Mouse (Mus musculus) naive thymus-derived CD4-positive, alpha-beta T cell, adult 2 months (primary cell): ENCODE results near the gene Fbxo11.
A peak's percentile ranks its signal among the peaks of the same experiment; 100 is the strongest.

Source experiments
- DNase-seq: peaks from one replicate; pipeline ENCODE4 v3.0.0-alpha.2; 2011; ENCODE audit warnings: low read depth

The Fbxo11 gene

DNA sequence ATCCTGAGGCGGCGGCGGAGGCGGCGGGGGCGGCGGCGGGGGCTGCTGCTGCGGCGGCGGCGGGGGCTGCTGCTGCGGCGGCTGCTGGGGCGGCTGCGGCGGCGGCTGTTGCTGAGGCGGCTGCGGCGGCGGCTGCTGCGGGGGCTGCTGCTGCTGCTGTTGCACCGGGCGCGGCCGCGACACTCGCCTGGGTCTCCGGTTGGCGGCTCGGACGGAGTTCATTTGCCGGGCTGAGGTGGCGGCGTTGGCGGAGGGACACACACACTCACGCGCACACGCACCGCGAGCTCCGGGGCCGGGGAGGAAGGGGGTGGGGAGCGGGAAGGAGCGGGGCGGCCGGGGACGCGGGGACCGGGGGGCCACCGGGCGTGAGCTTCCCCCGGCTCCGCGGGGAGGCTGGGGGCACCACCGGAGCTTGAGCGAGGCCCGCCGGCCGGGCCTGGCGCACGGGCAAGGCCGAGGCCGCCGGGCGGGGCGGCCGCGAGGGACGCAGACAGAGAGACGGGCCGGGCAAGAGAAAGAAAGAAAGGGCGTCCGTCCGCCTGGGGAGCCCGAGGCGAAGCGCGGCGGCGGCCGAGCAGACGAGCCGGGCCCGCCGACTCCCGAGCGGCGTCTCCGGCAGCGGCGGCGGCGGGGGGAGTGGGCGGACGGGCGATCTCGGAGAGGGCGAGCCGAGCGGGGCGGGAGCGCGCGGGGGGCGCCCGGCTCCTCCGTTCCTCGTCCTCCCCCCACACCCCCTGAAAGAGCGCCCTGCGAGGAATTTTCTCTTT is at the start of gene Fbxo11:
Fbxo11 (minus strand) TSS at position 261 of the 770 bp plus-strand sequence.
- DNase-seq, result peak; percentile 63

DNA sequence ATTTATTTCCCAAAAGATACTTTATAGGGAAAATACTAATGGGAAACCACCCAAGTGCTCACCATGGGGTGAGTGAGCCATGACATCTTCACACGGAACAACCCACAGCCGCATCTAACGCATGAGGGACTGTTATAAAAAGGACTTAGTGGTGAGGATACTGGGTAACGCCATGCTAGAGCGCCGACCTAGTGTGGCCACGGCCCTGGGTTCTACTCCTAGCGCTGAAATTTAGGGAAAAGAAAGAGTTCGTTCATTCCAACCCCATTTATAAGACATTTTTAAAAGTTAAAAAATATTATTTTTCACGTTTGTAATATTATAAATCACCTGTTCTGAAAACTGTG is 48.8 kb upstream of the Fbxo11 start:
- DNase-seq, result no peak

DNA sequence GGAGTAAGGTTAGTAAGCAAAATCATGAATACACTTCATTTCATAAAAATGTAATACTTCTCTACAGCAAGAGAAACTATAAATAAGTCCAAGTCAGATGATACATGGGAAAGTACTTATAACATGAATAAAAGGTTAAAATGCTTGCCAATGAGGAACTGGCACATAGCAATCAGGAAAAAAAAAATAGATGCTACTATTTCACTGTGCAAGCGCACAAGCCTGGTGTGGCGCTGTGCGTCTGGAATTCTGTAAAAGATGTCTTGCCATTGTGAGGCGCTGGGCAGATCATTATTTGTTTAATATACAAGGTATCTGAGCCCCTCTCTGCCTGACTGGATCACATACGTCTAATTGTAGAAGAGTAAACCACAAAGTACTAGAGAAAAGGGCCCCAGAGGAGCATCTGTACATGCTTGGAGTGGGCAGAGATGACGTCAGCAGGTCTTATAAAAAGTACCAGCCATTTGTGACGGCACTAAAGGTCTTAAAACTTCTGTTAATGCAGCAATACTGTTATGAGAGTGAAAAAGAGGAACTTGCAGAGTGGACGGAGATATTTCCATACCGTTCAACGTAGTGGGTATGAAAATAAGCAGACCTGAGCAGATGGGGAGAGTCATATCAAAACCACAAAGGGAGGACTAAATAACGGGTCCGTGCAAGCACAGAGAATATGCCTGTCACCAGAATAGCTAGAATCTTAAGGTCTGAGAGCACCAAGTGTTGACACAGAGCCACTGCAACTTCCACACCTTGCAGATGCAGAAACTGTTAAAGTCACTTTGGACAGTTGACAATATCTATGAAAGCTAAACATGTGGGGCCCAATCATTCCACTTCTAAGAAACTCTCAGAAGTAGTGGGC is 48.2 kb upstream of the Fbxo11 start:
- DNase-seq, result peak; percentile 47

DNA sequence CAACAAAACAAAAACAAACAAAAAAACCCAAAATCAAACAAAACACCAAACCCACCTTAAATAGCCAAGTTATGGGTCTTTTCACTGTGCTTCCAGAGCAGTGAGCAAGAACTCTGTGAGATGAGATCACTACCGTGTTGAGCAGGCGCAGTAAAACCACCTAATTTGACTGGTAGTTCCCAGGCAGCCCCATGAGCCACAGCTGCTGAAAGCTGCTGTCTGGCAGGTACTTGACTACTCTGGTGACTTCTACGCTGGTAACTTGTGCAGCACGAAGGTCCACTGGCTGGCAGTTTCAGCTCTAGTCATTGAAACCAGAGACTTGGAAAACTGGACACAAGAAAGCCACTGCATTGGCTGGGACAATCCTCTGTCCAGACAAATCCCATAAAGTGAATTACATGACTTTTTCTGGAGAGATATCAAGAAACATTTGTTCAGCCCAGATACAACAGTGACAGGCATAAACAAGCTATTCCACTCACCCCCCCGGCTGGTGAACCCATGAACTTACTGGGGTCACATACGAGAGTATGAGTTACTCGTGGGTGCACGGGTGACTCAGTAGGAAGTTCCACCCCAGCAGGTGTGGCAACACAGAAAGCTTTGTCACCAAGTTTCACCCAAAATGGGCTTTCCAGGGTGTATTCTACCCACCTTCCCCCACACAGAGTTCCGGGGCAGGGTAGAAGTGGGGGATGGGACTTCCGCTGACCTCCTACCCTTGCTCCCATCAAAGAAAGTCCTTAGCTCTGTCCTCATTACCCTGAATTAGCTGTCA is 47.0 kb upstream of the Fbxo11 start:
- peak; percentile 57 for DNase-seq

DNA sequence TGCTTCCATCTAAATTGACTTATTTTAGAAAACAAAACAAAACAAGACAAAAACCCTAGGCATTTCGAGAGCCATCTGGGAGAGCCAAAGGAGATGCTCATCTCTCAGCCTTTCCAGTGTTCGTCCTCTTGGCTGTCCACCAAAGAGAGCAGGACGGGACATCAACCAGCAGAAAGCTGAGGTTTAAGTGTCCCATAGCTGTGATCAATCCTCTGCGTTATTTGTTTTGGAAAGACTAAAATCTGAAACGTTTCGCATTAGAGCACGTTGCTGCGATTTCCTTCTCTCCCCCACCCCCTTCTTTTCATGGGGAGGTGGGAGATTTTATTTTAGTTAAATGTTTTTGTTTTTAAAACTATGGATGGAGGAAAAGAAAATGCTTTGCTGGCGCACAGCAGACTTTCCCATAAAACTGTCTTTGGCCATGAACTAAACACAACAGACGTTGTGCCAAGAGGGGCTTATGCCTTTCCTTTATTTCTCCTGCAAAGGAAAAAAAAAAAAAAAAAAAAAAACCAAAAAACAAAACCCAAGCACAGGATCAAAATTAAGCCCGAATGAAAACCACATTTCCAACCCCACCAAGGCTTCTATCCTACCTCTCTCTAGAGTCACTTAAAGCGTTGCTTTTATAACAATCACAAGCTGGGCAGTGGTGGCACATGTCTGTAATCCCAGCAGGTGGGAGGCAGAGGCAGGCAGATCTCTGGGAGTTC is 46.1 kb upstream of the Fbxo11 start:
- DNase-seq, result no peak

DNA sequence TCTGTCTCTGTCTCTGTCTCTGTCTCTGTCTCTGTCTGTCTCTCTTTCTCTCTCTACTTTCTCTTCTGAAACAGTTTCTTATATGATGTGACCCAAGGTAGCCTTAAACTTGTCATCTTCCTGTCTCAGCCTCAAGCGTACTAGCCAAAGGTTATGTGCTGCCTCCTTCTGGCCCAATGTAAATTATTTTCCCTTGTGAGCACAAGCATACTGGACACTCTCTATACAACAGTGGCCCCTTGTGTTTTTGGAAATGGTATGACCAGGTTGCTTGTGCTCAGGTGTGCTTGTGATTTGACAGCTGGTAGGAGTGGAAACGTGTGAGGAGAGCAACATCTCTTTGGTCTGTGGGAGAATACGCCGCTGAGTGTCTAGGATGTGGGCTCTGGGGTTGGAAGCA is 42.6 kb upstream of the Fbxo11 start:
- peak; percentile 48 for DNase-seq

DNA sequence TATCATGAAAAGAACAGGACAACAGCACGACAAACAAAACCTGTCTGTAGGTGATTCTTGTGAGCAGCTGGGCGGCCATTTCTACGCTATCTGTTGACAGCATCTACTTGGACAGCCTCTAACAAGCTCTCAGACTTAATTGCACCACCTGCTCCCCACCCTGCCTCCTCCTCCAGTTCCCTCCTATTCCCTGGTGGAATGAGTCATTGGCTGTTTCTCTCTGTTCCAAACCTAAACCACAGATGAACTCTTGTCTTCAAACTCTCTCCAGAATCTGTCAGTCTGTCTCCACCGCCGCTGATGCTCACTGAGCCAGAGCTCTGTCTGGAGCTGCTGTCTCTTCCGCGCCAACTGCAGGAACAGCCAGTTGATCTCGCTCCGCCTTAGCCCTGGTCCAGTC is 41.3 kb upstream of the Fbxo11 start:
- no peak for DNase-seq

DNA sequence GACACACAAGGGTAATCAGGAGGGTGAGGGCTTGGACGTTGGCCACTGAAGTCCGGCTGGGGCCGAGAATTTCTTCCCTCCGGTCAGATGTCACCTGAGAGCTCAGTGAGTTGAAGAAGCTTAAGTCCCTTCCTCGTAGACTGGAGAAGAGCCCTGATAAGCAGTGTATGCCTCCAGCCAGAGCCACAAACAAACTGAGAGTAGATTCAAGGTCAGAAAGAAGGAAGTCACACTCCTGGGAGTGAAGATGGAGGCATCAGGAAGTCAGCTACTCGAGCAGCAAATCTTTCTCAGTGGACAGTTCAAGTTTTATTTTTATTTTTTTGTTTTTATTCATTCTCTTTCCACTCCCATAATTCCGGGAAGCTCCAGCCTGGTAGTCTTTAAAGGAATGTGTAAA is 37.5 kb upstream of the Fbxo11 start:
- no peak for DNase-seq

DNA sequence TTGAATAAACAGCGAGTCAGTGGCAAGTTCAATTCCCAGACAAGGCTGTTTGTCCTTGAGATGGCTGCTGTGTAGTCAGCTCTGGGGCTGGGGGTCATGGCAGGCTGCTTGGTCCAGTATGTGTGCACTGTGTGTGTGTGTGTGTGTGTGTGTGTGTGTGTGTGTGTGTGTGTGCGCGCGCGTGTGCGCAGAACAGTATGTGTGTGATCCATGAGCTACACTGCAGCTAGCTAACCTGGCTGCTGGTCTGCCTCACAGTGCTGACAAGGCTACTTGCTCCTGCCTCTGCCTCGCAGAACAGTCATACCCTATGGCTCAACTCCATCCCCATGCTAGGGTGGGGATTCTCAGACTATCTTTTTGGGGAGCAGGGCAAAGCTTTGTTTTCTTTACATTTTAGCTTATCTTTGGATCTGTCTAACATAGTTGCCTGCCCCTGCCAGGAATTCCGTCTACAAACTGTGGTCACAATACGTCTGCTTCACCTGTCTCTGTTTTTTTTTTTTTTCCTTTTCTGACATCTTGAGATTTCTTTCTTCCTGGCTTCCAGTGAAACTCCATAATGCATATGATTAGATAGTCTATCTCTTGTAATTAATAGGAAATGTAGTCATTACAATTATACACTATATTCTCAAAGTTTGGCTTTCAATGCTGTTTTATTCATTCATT is 33.2 kb upstream of the Fbxo11 start:
- no peak for DNase-seq

DNA sequence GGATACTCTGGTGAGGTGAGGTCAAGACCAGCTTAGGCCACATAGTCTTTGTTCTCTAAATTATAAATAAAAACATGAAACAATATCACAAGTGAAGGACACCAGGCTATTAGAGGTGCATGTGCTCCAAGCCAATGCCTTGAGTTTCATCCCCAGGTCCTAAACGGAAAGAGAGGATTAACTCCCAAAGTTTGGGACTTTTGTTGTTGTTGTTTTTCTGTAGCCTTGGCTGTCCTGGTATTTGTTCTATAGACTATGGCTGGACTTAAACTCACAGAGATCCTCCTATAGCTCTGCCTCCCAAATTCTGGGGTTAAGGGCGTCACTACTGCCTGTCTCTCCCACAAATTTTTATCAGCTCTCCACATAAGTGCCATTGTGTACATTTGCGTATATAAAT is 32.5 kb upstream of the Fbxo11 start:
- no peak for DNase-seq

DNA sequence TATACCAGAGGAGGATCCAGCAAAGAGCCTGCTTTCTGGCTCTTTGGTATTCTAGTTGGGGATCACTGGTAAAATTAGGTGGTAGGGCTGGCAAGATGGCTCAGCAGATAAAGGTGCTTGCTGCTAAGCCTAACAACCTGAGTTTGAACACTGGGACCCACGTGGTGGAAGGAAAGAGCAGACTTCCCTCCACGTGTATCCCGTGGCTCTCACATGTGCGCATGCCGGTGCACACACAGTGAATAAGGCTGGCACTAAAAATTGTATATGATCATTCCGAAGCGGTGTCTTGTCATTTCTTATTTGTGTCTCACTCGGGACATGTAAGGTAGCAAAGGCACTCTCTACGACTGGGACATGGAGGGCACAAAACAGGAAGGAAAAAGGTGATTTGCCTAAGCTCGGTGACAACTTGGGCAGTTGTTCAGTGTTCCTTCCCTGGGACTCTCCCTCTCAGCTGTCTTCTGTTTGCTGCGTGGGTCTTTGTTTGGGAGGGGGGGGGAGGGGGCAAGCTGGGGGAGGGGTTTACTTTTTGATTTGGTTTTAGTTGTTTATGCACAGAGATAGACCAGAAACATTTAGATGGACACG is 31.8 kb upstream of the Fbxo11 start:
- DNase-seq, result no peak

DNA sequence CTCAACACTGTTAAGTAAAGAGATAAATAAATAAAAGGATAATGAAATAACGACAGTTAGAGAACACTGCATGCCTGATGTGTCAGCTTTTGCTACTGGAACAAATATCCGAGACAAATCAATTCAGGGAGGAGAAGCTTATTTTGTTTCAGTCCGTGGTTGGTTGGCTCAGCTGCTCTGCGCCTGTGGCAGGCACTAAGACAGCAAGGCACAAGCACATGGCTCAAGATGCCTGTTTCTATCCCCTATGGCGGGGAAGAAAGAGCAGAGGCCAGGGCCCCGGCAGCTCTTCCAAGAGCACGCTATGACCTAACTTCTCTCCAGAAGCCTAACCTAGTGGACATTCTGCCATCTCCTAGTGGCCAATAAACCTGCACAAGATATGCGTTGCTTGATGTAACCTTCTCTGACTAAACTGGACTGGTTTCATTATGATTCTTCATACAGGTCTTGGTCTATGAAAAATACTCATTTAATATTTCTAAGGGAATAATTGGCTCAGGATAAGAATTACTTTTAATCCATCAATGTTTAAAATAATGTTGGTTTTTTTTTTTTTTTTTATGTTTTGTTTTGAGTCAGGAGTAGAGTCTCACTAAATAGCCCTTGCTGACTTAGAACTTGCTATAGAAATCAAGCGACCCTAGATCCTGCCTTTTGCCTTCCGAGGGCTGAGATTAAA is 30.6 kb upstream of the Fbxo11 start:
- DNase-seq, result no peak

DNA sequence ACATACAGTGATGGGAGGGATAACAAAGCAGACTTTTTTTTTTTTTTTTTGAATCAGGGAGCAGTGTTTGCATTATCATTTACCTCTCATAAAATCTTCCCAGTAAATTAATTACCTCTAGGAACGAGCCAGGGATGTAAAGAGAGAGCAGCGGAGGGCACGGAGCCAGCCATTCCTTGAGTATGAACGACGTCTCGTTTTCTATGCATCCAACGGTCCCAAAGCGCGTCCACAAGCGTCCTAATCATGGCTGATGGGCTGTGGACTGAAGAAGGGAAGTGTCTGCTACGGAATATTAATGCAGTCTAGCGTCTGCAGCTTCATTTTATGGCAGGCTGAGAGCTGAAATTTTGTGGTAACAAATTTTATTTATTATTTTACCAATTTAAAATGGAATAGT is 29.2 kb upstream of the Fbxo11 start:
- no peak for DNase-seq

DNA sequence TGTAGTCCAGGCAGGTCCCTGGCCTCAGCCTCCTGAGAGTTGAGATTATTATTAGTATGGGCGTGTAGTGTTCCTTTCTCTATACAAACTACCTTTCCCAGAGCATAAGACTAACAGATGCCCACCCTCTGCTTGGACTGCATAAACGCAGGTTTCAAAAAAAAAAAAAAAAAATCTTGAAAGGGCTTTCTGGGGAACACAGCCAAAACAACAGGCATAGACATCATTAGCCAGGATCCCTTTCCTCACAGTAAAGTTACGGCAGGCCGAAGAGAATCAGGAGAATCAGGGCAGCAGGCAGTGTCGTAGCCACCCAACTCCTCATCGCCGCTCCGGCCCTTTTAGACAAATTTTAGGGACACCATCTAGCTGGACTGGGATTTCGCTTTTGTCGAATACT is 28.7 kb upstream of the Fbxo11 start:
- DNase-seq, result no peak

DNA sequence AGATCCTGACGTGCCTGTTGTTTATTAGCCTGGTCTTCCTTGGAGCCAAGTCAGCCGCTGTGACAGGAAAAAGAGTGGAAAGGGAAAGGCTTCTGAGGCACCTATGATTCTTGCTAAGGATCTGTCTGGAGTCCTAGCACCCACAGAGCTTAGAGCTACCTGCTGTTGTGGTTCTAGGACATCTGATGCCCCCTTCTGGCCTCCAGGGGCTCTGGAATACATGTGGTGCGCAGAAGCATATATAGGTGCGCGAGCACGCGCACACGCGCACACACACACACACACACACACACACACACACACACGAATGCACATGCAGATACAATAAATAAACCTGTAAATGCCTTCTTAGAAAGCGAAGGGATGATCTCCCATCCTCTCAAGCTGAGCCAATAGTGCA is 20.9 kb upstream of the Fbxo11 start:
- DNase-seq, result no peak

DNA sequence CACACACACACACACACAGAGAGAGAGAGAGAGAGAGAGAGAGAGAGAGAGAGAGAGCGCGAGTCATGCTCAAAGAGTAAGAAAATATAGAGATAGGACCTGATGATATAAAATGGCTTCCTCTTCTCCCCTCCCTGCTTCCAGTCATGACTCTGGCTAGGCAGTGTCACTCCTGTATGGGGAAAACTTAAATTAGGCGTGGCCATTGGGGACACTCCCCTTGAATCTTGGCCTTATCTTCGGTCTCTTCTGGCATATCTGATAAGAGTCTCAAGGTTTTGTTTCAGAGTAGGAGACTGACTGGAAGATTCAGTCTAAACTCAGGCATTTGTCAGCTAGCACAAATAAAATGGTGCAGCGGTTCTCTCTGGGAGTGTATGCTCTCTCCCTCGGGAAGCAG is 16.4 kb upstream of the Fbxo11 start:
- no peak for DNase-seq

DNA sequence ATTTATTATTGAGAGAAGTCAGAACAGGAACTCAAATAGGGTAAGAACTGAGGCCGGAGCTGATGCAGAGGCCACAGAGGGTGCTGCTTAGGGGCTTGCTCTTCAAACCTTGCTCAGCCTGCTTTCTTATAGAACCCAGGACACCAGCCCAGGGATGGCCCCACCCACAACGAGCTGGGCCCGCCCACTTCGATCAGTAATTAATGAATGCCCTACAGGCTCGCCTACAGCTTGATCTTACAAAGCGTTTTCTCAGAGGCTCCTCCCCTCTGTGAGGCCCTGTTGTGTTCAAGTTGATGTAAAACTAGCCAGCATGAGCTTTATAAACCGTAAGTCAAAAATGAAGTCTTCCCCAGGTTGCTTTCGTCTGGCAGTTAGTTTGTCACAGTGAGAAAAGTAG is 14.7 kb upstream of the Fbxo11 start:
- no peak for DNase-seq

DNA sequence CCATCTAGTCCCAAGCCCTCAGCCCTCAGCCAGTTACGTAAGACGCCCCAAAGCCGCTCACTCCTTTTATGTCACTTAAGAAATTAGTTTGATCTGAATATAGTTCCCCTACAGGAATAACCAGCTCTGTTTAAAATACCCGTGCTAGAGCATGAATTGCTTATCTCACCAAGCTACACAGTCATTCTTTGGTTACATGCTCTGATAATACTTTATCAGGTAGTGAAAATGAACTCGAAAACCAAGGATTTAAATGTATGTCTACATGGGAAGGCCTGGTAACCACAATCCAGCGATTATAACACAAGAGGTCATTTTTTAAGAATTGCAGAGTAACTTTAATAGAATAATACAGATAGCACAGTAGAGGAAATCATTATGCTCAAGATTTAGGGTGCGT is 7.0 kb upstream of the Fbxo11 start:
- DNase-seq, result no peak

DNA sequence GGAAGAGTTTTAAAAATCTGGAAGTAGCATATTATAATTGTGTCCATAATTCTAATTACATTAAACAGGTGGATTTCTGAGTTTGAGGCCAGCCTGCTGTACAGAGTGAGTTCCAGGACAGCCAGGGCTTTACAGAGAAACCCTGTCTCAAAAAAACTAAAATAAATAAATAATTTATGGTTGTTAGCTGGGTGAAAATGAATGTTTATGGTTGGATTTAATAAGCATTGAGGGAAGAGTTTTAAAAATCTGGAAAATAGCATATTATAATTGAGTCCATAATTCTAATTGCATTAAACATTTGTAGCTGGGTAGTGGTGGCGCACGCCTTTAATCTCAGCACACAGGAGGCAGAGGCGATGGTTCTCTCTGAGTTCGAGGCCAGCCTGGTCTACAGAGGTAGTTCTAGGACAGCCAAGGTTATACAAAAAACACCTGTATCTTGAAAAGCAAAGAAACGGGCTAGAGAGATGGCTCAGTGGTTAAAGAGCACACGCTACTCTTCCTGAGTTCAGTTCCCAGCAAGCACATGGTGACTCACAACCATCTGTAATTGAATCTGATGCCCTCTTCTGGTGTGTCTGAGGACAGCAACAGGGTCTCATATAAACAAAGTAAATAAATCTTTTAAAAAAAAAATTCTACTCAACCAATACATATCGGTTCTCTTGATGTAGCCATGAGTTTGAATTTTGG is 3.1 kb upstream of the Fbxo11 start:
- no peak for DNase-seq
